Mouse (Mus musculus) cerebral cortex, adult 2 months (tissue): ENCODE measurements around the gene Dlg2.

Source experiments
- WGBS: fragments of 180-500 bp; shearing (Covaris S2); methylation state at CpG from one replicate; pipeline ENCODE4 v1.1.7; 2018; 5-methylcytosine and 5-hydroxymethylcytosine counted together

Dlg2 gene

GRCm38 (mm10) chr7:91603561-91603960 lies 1127.1 kb downstream of the Dlg2 start:
- 35% methylated on average over 4 of the region's 4 CpGs for WGBS

- WGBS: 61% methylated on average over 1 of the region's 1 CpGs
These were observed 1176.6 kb downstream of the Dlg2 start for GRCm38 (mm10) chr7:91653033-91653432.

DNA sequence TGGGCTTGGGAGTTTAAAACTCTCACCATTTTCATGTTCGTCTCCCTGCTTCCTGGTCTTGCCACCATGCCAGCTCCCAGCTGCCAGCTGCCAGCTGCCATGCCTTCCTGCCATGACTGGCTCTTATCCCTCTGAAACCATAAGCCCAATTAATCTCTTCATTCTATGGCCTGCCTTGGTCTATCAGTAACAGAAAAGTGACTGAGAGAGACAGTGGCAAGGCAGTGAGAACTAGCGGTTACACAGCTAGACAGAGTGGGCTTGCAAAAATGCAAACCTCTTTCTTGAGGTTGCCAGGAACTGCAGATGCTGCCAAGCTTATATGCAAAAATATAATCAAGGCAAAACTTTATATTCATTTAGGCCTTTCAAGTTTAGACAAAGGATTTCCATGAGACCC lies 1183.0 kb downstream of the Dlg2 start:
- WGBS: 24% methylated on average over 2 of the region's 2 CpGs

DNA sequence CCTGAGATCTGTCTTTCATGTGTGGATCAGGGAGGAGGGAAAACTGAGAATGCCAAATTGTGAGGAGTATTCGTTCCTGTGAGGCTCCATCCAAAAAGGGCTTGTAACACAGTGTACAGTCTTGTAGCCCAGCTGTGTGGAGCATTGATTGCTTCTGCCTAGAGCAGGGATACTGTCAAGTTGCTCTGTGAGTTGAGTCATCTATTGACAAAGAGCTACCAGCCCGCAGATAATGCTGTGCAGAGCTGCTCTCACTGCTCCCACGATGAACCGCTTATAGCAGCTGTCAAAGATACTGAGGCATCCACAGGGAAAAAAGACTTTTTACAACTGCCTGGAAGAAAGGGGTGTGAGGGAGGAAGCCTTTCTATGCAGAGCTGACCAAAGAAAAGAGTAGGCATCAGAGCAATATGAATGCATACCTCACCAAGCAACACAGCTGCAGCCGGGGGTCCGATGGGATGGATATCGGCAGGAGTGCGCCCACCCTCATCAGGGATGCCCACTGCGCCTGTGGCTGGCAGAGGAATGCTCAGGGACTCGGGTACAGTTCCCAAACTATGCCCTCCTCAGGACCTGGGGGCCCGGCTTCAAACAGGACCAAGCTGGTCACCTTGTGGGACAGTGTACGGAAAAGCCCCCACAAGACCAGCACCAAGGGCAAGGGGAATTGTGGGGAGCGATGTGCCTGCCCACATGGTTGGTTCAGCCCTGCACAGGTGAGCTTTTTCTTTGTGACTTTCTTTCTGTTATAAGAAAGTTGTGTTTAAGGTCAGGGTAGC lies 1196.0 kb downstream of the Dlg2 start:
- WGBS: 45% methylated on average over 13 of the region's 13 CpGs

- WGBS: 71% methylated on average over 2 of the region's 2 CpGs
These were observed 1201.5 kb downstream of the Dlg2 start for GRCm38 (mm10) chr7:91677934-91678333.

- WGBS: 66% methylated on average over 2 of the region's 2 CpGs
These were observed 1213.4 kb downstream of the Dlg2 start for GRCm38 (mm10) chr7:91689829-91690228.

DNA sequence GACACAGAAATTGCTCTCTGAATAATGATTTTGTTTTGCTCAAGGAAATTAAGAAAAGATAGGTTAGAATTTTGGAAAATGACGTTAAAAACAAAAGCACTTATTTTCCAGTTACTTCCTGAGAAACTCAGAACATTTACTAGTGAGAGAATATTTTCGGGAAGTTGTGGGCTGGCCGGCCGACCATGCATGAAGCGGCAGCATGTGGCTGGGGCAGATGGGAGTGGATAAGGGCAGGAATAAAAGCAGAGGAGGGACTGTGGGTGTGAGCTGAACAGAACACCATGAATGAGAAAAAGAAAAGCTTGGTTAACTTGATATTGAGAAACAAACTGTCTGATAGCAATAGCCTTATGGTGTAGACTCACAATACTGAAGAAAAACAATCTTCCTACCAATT lies 1233.4 kb downstream of the Dlg2 start:
- 33% methylated on average over 5 of the region's 5 CpGs for WGBS

DNA sequence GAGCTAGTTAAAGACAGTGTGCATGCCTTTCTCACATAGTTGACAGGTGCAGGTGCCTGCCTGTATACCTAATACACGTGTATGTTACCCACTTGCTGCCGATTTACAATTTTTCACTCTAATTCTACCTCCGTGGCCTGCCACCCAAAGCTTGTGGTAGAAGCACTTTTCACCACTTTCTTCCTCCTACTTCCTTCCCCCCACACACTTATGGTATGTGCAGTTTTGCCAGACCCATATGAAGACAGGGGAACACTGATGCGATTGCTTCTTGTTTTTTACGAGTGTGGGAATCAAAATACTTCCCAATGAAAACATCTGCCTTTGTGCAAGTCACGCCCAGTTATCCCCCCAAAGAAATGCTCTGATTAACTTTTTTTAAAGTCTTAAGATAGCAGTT lies 1234.7 kb downstream of the Dlg2 start:
- 30% methylated on average over 6 of the region's 6 CpGs for WGBS

GRCm38 (mm10) chr7:91715776-91716175 lies 1239.3 kb downstream of the Dlg2 start:
- WGBS: 26% methylated on average over 1 of the region's 1 CpGs

GRCm38 (mm10) chr7:91716696-91717095 lies 1240.2 kb downstream of the Dlg2 start:
- 46% methylated on average over 6 of the region's 6 CpGs for WGBS

DNA sequence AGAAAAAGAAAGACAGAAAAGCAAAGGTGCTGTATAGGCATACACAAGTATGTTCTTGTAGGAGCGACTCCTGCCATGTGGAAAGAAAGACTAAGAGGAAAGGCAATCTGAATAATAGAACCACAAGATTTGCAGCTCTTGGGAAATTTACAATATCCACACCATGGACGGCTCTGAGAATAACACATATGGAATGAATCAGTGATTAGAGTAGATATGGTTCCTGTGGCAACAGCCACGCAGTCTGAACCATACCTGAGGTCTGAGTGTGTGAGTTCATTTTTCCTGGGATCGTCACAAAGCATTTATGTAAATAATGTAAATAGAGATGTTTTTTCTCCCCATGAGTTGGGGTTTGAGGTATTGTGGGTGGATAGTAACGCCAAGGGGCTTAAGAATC lies 1247.9 kb downstream of the Dlg2 start:
- 69% methylated on average over 5 of the region's 5 CpGs for WGBS

DNA sequence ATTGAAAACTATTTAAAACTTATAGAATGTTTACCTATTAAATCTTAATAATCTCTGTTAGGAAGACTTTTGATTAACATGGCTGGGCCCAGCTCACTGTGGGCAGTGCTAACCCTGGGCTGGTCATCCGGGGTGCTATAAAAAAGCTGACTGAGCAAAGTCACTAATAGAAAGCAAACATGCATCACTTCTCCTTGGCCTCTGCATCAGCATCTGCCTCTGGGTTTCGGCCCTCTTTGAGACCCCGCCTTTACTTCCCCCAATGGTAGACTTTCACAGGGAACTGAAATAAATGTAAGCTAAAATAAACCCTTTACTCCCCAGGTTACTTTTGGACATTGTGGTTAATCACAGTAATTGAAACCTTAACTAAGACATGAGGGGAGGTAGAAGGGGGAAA lies 1264.3 kb downstream of the Dlg2 start:
- WGBS: 82% methylated on average over 3 of the region's 3 CpGs

GRCm38 (mm10) chr7:91784617-91785016 lies 1308.1 kb downstream of the Dlg2 start:
- WGBS: 36% methylated on average over 2 of the region's 2 CpGs

GRCm38 (mm10) chr7:91785445-91785844 lies 1309.0 kb downstream of the Dlg2 start:
- WGBS: 50% methylated on average over 5 of the region's 5 CpGs

- WGBS: 33% methylated on average over 3 of the region's 3 CpGs
These were observed 1309.4 kb downstream of the Dlg2 start for GRCm38 (mm10) chr7:91785871-91786270.

- WGBS: 77% methylated on average over 4 of the region's 4 CpGs
These were observed 1314.6 kb downstream of the Dlg2 start for GRCm38 (mm10) chr7:91790949-91791564.

GRCm38 (mm10) chr7:91806632-91807031 lies 1330.2 kb downstream of the Dlg2 start:
- WGBS: 21% methylated on average over 4 of the region's 4 CpGs

DNA sequence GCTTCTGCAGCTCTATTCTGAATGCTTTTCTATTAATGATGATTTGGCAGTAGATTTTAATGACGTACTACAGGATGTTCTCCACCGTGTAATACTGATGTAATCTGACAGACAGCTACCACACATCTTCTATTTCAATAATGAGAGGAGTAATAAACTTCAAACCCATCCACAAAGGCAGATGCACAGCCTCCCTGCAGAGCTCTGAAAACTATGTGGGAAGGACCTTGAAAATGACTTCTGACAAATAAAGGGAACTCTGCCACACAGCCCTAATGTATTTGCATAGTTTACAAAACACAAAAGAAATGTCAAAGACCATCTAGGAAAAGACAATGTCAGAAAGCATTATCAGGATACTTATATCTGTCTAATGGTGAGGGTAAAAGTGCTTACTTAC lies 1334.3 kb downstream of the Dlg2 start:
- 30% methylated on average over 2 of the region's 2 CpGs for WGBS

DNA sequence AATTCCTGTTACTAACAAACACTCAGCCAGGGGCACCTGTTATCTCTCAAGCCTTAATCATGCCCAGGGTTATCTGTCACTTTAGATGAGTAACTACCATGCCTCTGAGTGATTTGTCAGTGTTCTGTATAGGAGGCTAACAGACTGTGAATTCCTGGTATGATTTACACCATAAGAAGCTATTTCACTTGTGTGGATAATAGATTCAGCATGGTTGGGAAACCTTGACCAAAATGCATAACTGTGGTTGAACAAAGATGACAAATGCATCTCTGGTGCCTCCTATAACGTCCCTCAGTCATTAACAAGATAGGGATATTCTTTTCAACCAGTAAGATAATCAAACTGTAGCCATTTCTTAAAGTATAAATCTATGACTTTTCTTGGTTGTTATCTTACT lies 1341.5 kb downstream of the Dlg2 start:
- 69% methylated on average over 1 of the region's 1 CpGs for WGBS

- 49% methylated on average over 5 of the region's 5 CpGs for WGBS
These were observed 1355.7 kb downstream of the Dlg2 start for GRCm38 (mm10) chr7:91832207-91832606.

DNA sequence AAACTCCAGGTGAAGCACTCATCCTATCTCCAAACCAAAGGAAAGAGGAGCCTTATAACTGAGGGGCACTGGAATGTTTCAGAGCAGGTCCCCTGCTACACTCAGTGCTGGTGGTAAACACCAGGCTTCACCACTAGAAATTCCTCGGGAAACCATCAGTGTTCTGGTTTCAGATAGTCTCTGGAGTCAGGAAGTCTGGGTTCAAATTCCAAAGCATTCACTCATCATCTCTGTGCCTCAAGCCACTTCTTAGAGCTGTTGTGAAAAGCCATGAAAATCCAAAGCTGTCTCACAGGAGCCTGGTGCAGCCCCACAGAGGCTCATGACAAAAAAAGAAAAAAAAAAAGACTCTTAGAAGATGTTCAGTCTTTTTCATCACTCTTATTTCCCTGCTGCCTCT lies 1369.3 kb downstream of the Dlg2 start:
- WGBS: 36% methylated on average over 1 of the region's 1 CpGs

GRCm38 (mm10) chr7:91853653-91854052 lies 1377.2 kb downstream of the Dlg2 start:
- WGBS: 41% methylated on average over 4 of the region's 4 CpGs

DNA sequence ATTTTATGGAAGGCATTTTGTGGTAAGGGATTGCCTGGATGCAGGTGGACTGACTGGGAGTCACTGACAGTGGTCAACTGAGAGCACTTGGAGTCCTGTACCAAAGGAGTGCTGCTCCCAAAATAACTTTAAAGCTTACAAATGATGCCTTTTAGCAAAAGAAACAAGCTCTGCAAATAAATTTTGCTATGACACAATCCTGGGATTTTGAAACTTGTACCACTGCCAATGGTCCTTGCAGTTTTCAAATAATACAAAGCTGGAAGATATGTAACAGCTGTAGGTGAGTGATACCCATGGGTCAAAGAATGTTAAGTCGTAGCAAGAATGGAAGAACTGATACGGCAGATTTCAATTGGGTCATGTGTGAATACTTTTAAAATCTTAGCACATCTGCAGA lies 1380.5 kb downstream of the Dlg2 start:
- 82% methylated on average over 2 of the region's 2 CpGs for WGBS
